ENCODE assay signal across 8 mouse cellular contexts in the genomic region with DNA sequence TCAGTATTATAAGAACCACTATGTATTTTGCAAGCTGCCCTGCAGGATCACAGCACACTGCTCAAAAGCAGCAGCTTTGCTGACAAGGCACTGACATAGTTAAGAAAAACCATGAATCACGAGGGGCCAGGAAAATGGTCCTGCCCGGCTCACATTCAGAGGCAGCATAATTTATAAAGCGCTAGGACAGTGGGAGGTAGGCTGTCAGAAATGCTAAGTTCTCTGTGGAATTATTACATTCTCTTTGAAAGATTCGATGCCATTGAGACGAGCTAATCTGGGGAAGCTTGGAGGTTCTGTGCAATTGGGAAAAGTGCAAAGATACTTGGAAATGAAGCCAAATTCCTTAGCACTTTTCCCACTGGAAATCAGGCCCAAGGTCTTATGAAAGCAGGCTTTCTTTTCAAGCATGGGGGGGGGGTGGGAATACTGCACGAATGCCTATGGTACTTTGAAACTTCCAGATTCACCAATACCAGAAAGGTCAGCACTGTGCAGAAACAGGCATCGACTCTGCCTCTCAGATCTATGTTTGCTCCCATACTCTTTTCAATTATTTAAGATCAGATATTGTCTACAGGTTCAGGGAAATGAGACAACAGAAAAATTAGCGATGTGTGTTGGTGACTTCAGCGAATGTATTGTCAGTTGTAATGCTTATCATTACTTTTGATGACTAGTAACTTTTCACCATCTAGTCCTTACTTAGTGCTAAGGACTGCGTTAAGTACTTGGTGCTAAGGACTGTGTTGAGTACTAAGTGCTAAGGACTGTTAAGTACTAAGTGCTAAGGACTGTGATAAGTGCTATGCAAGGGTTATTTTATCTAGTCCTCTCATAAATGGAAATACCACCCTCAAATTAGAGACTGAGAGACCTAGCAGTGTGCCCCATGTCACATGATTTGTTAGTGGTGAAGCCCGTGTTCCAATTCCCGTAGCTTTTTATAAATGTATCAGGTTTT. TPM values are rescaled to one million over a fixed set of nuclear protein-coding genes. Genes with fewer than 3 reads are reported as not detected.
A peak's percentile ranks its signal among the peaks of the same experiment; 100 is the strongest.
DNase-seq lines count a peak whose midpoint lies in the region; ATAC-seq and TF ChIP-seq lines count a peak whose summit lies in the region.

No protein-coding gene starts in this region.

- no peak overlapping the region for H3K9ac ChIP-seq in CH12.LX (ENCODE audit: insufficient read depth, low read depth)
- no peak overlapping the region for H3K9ac ChIP-seq in limb, embryonic 12.5 days (replicated peaks)

- peak overlapping the region; percentile 55 for H3K4me3 ChIP-seq in gastrocnemius, adult 2 months
- H3K4me3 ChIP-seq in CH12.LX (replicated peaks in 1 of 3; ENCODE audit: low read depth in 2 of 3, low read length in 2 of 3, poor library complexity in 1 of 3) = no peak overlapping the region
- H3K4me3 ChIP-seq in embryonic fibroblast, embryonic 13.5 days (ENCODE audit: insufficient read depth, low read length) = no peak overlapping the region
- H3K4me3 ChIP-seq in limb, embryonic 12.5 days (replicated peaks) = no peak overlapping the region
- H3K4me3 ChIP-seq in thymus, adult 2 months (ENCODE audit: control insufficient read depth, insufficient read depth, low read length) = no peak overlapping the region

- TF ChIP-seq POLR2A in CH12.LX (IDR thresholded peaks at IDR 0.05; ENCODE audit: low read depth, low read length) = no peak
- TF ChIP-seq POLR2A in embryonic fibroblast, embryonic 13.5 days (IDR thresholded peaks at IDR 0.05; ENCODE audit: low read depth, low read length) = no peak
- TF ChIP-seq POLR2A in thymus, adult 2 months (IDR thresholded peaks at IDR 0.05; ENCODE audit: control insufficient read depth, extremely low read depth, insufficient read depth, low read length, poor library complexity) = no peak

- no peak for TF ChIP-seq RAD21 in CH12.LX (IDR thresholded peaks at IDR 0.05; ENCODE audit: low read depth, low read length)

- in situ Hi-C loops in CH12.LX (cut with MboI; ENCODE audit: low pct_ligation_motif_present, low pct_unique_long_range_greater_than_20kb, low sequenced_read_pairs) = no loop called here

- ATAC-seq in limb, embryonic 12.5 days (ENCODE audit: insufficient number of reproducible peaks, insufficient read depth, low FRiP score, low TSS enrichment, low read depth) = no peak

- H3K79me2 ChIP-seq in CH12.LX (replicated peaks; ENCODE audit: control insufficient read depth, extremely low read depth, insufficient read depth, poor library complexity, severe bottlenecking) = no peaks in the 10 kb centered on the region

- no peaks in the 10 kb centered on the region for H3K9me3 ChIP-seq in CH12.LX (replicated peaks; ENCODE audit: low read length)
- no peaks in the 10 kb centered on the region for H3K9me3 ChIP-seq in limb, embryonic 12.5 days

- 55% methylated on average over 12 of the region's 12 CpGs for WGBS in limb, embryonic 12.5 days
- WGBS in thymus, adult 2 months = 87% methylated on average over 12 of the region's 12 CpGs

- H3K4me2 ChIP-seq in CH12.LX (ENCODE audit: insufficient read depth, low read depth, poor library complexity, severe bottlenecking) = 0 out of 2 replicates have a peak overlapping the region, but pooled peaks have one; percentile 22
- peak overlapping the region; percentile 15; the same call in 1 of the 2 replicates for H3K4me2 ChIP-seq in limb, embryonic 12.5 days

- H3K36me3 ChIP-seq in CH12.LX (replicated peaks in 1 of 2; ENCODE audit: control insufficient read depth in 1 of 2, insufficient read depth in 1 of 2, low read length in 1 of 2) = no peaks in the 10 kb centered on the region
- no peaks in the 10 kb centered on the region for H3K36me3 ChIP-seq in limb, embryonic 12.5 days
- no peaks in the 10 kb centered on the region for H3K36me3 ChIP-seq in thymus, adult 2 months (ENCODE audit: control insufficient read depth, insufficient read depth, low read length)

- intact Hi-C loops in gastrocnemius, adult 2 months (cut with DNase I) = no loop called here

- TF ChIP-seq CTCF in gastrocnemius, adult 2 months (IDR thresholded peaks at IDR 0.05) = no peak
- no peak for TF ChIP-seq CTCF in CH12.LX (conservative IDR thresholded peaks at IDR 0.05 in 1 of 2, IDR thresholded peaks at IDR 0.05 in 1 of 2; ENCODE audit: low read depth in 2 of 2, low read length in 2 of 2)
- no peak for TF ChIP-seq CTCF in embryonic fibroblast, embryonic 13.5 days (IDR thresholded peaks at IDR 0.05; ENCODE audit: borderline replicate concordance, insufficient read depth, low read length)
- no peak for TF ChIP-seq CTCF in thymus, adult 2 months (IDR thresholded peaks at IDR 0.05; ENCODE audit: borderline replicate concordance, control insufficient read depth, extremely low read depth, insufficient read depth, low read length, poor library complexity)

- no peaks in the 10 kb centered on the region for H3K27me3 ChIP-seq in CH12.LX (replicated peaks)
- 0 out of 2 replicates have a peak, but pooled peaks cover 1% of the 10 kb centered on the region for H3K27me3 ChIP-seq in limb, embryonic 12.5 days
- H3K27me3 ChIP-seq in thymus, adult 2 months (ENCODE audit: control insufficient read depth, insufficient read depth, low read length) = no peaks in the 10 kb centered on the region

- TF ChIP-seq EP300 in CH12.LX (IDR thresholded peaks at IDR 0.05; ENCODE audit: low read length) = no peak

- dilution Hi-C loops in CH12.LX (cut with MboI; ENCODE audit: extremely low pct_ligation_motif_present, extremely low pct_unique_long_range_greater_than_20kb, low sequenced_read_pairs) = no loop called here

- H3K27ac ChIP-seq in gastrocnemius, adult 2 months = peak overlapping the region; percentile 69
- H3K27ac ChIP-seq in CH12.LX (ENCODE audit: insufficient read depth, low read depth) = no peak overlapping the region
- peak overlapping the region; percentile 24 for H3K27ac ChIP-seq in embryonic fibroblast, embryonic 13.5 days (ENCODE audit: insufficient read depth, low read length)
- peak overlapping the region; percentile 60 for H3K27ac ChIP-seq in limb, embryonic 12.5 days
- no peak overlapping the region for H3K27ac ChIP-seq in thymus, adult 2 months (ENCODE audit: control insufficient read depth, insufficient read depth, low read length)

- DNase-seq in gastrocnemius, adult 2 months = no peak
- DNase-seq in gastrocnemius, postnatal 25 days = no peak
- no peak for DNase-seq in CH12.LX (ENCODE audit: extremely low read depth)
- no peak for DNase-seq in thymus, adult 2 months
- no peak for DNase-seq in spleen, adult 12 weeks (ENCODE audit: low spot score)
- DNase-seq in cerebellum, postnatal 14 days = no peak

- 0 out of 4 replicates have a peak, but pooled peaks cover 0 to 2% of the 10 kb centered on the region in 2 experiments for H3K4me1 ChIP-seq in CH12.LX (ENCODE audit: control insufficient read depth in 1 of 2, insufficient read depth in 2 of 2)
- H3K4me1 ChIP-seq in embryonic fibroblast, embryonic 13.5 days (ENCODE audit: control insufficient read depth, insufficient read depth, low read length) = no peaks in the 10 kb centered on the region; the same call in 1 of the 2 replicates
- H3K4me1 ChIP-seq in limb, embryonic 12.5 days (replicated peaks) = peaks cover 12% of the 10 kb centered on the region
- H3K4me1 ChIP-seq in thymus, adult 2 months (replicated peaks; ENCODE audit: control insufficient read depth, insufficient read depth, low read length) = peaks cover 2% of the 10 kb centered on the region; the same call in 1 of the 2 replicates

TF ChIP-seq in CH12.LX, 34 proteins besides CTCF, POLR2A, EP300 and RAD21:
- no peak for TF ChIP-seq GABPA (IDR thresholded peaks at IDR 0.05; ENCODE audit: insufficient replicate concordance, low read depth, low read length)
- TF ChIP-seq ZMIZ1 (IDR thresholded peaks at IDR 0.05; ENCODE audit: low read depth, low read length) = no peak
- TF ChIP-seq CHD1 (IDR thresholded peaks at IDR 0.05; ENCODE audit: low read depth, low read length) = no peak
- TF ChIP-seq ETS1 (conservative IDR thresholded peaks at IDR 0.05; ENCODE audit: low read depth, low read length) = no peak
- TF ChIP-seq SIN3A (IDR thresholded peaks at IDR 0.05; ENCODE audit: low read length) = no peak
- TF ChIP-seq UBTF (IDR thresholded peaks at IDR 0.05; ENCODE audit: low read depth, low read length) = no peak
- no peak for TF ChIP-seq KAT2A (IDR thresholded peaks at IDR 0.05; ENCODE audit: insufficient replicate concordance, low read length)
- TF ChIP-seq TCF12 (IDR thresholded peaks at IDR 0.05; ENCODE audit: low read depth, low read length) = no peak
- TF ChIP-seq HCFC1 (IDR thresholded peaks at IDR 0.05; ENCODE audit: low read depth, low read length) = no peak
- no peak for TF ChIP-seq PAX5 (IDR thresholded peaks at IDR 0.05; ENCODE audit: low read length)
- no peak for TF ChIP-seq MYC (IDR thresholded peaks at IDR 0.05; ENCODE audit: low read depth, low read length)
- no peak for TF ChIP-seq MAX (IDR thresholded peaks at IDR 0.05; ENCODE audit: low read length)
- no peak for TF ChIP-seq E2F4 (IDR thresholded peaks at IDR 0.05; ENCODE audit: insufficient replicate concordance, low read depth, low read length)
- TF ChIP-seq NRF1 (IDR thresholded peaks at IDR 0.05; ENCODE audit: low read depth, low read length) = no peak
- no peak for TF ChIP-seq ZC3H11A (IDR thresholded peaks at IDR 0.05; ENCODE audit: low read depth, low read length)
- no peak for TF ChIP-seq NELFE (IDR thresholded peaks at IDR 0.05; ENCODE audit: low read depth, low read length)
TF ChIP-seq in CH12.LX: peak in this region for 0.

RNA-seq across cellular contexts. Expression of a gene that starts 28.4 kb away (rescaled TPM):
- total RNA-seq in gastrocnemius, adult 2 months (2021) = 10 to 100 TPM; 18.6 to 26.4 TPM
- 10 to 100 TPM; 13.7 to 20.0 TPM for total RNA-seq in gastrocnemius, postnatal 25 days (2021)
- 1.8 and 1.9 TPM in 2 replicates for total RNA-seq in CH12.LX (2012; rRNA removed)
- total RNA-seq in CH12.LX (2014; rRNA removed) = 3.5 and 3.6 TPM in 2 replicates
- polyA plus RNA-seq in CH12.LX (2012; ENCODE audit: insufficient read length, low read depth) = 1.9 and 2.8 TPM in 2 replicates
- polyA plus RNA-seq in embryonic fibroblast, embryonic 13.5 days (2011; ENCODE audit: insufficient read length, low read depth, missing spikeins) = 41.6 and 57.2 TPM in 2 replicates
- polyA plus RNA-seq in limb, embryonic 12.5 days (2016; fragmentation: Nextera tagmentation; extraction: Ambion mirVana) = 230 and 235 TPM in 2 replicates
- 115 and 125 TPM in 2 replicates for polyA plus RNA-seq in thymus, adult 2 months (2012; rRNA removed)

Comparison
In these comparisons a context has a peak if more than half of its experiments do, and no peak if none do; other contexts are left out.
1. H3K27ac ChIP-seq: peak in gastrocnemius, adult 2 months (single experiment), embryonic fibroblast, embryonic 13.5 days (single experiment) and limb, embryonic 12.5 days (single experiment); none in CH12.LX (single experiment) and thymus, adult 2 months (single experiment).
2. RNA of a gene that starts 28.4 kb away (polyA plus RNA-seq): 230 to 235 TPM in limb, embryonic 12.5 days, 115 to 125 TPM in thymus, adult 2 months and 41.6 to 57.2 TPM in embryonic fibroblast, embryonic 13.5 days; 1.9 to 2.8 TPM in CH12.LX; every median in the first group is over 10 times any median in the second.